Mouse (Mus musculus): ENCODE results near the gene AI837181. TPM values are rescaled to one million over a fixed set of nuclear protein-coding genes. Genes with fewer than 3 reads are reported as not detected.
A peak's percentile ranks its signal among the peaks of the same experiment; 100 is the strongest.

Gene AI837181
- polyA plus RNA-seq, 1 experiment from 2014 or later, result 68.6 TPM

- WGBS, result 88% methylated on average over 3 of the region's 3 CpGs
- no peak overlapping the region for H3K4me3 ChIP-seq
- H3K4me2 ChIP-seq, result no peak overlapping the region
- H3K27me3 ChIP-seq, result peaks cover 56% of the 10 kb centered on the region
- no peak overlapping the region for H3K9ac ChIP-seq
- H3K4me1 ChIP-seq, result peaks cover 25% of the 10 kb centered on the region
- no peak overlapping the region for H3K27ac ChIP-seq
- peaks cover 4% of the 10 kb centered on the region; the same call in 1 of the 2 replicates for H3K9me3 ChIP-seq
- ATAC-seq (ENCODE audit: insufficient number of reproducible peaks, low FRiP score, low TSS enrichment, low read depth), result no peak
- peaks cover 10% of the 10 kb centered on the region for H3K36me3 ChIP-seq
These were observed 24.7 kb downstream of the AI837181 start for GRCm38 (mm10) chr19:5449673-5450072.

- peaks cover 38% of the 10 kb centered on the region for H3K27me3 ChIP-seq
- WGBS, result 81% methylated on average over 6 of the region's 6 CpGs
These were observed 26.8 kb downstream of the AI837181 start for GRCm38 (mm10) chr19:5451766-5452165.

GRCm38 (mm10) chr19:5455037-5455436 lies 30.1 kb downstream of the AI837181 start:
- Histone ChIP-seq H3K4me3 (peak overlapping the region; percentile 73; the same call in 1 of the 2 replicates), H3K27ac (no peak overlapping the region), H3K4me1 (peaks cover 31% of the 10 kb centered on the region), H3K36me3 (peaks cover 13% of the 10 kb centered on the region), H3K27me3 (peaks cover 6% of the 10 kb centered on the region), H3K4me2 (no peak overlapping the region), H3K9ac (no peak overlapping the region), H3K9me3 (no peaks in the 10 kb centered on the region)
- no peak for ATAC-seq (ENCODE audit: insufficient number of reproducible peaks, low FRiP score, low TSS enrichment, low read depth)
- WGBS, result 84% methylated on average over 12 of the region's 12 CpGs

More at GRCm38 (mm10) chr19:5451766-5452165, 26.8 kb downstream of the AI837181 start:
- Histone ChIP-seq H3K9me3 (peaks cover 4% of the 10 kb centered on the region; the same call in 1 of the 2 replicates), H3K4me3 (no peak overlapping the region), H3K4me2 (no peak overlapping the region), H3K36me3 (peaks cover 13% of the 10 kb centered on the region), H3K4me1 (peaks cover 41% of the 10 kb centered on the region), H3K27ac (no peak overlapping the region), H3K9ac (no peak overlapping the region)
- no peak for ATAC-seq (ENCODE audit: insufficient number of reproducible peaks, low FRiP score, low TSS enrichment, low read depth)

GRCm38 (mm10) chr19:5455568-5455967 lies 30.6 kb downstream of the AI837181 start:
- Histone ChIP-seq H3K9me3 (no peaks in the 10 kb centered on the region), H3K9ac (0 out of 2 replicates have a peak overlapping the region, but pooled peaks have one; percentile 71), H3K36me3 (peaks cover 13% of the 10 kb centered on the region), H3K27me3 (peaks cover under 1% of the 10 kb centered on the region; the same call in 1 of the 2 replicates), H3K4me1 (peaks cover 31% of the 10 kb centered on the region), H3K4me3 (peak overlapping the region; percentile 73), H3K27ac (no peak overlapping the region), H3K4me2 (peak overlapping the region; percentile 22; the same call in 1 of the 2 replicates)
- no peak for ATAC-seq (ENCODE audit: insufficient number of reproducible peaks, low FRiP score, low TSS enrichment, low read depth)
- 66% methylated on average over 8 of the region's 8 CpGs for WGBS

GRCm38 (mm10) chr19:5456241-5456921 lies 31.4 kb downstream of the AI837181 start:
- peaks cover 38% of the 10 kb centered on the region for H3K4me1 ChIP-seq
- ATAC-seq (ENCODE audit: insufficient number of reproducible peaks, low FRiP score, low TSS enrichment, low read depth), result no peak
- H3K9ac ChIP-seq, result peak overlapping the region; percentile 71
- H3K27me3 ChIP-seq, result no peaks in the 10 kb centered on the region
- WGBS, result 4% methylated on average over 26 of the region's 26 CpGs
- peaks cover 14% of the 10 kb centered on the region for H3K36me3 ChIP-seq
- H3K9me3 ChIP-seq, result no peaks in the 10 kb centered on the region
- peak overlapping the region; percentile 97 for H3K4me2 ChIP-seq
- peak overlapping the region; percentile 89 for H3K27ac ChIP-seq
- H3K4me3 ChIP-seq, result peak overlapping the region; percentile 73

- no peaks in the 10 kb centered on the region for H3K9me3 ChIP-seq
- peak; percentile 92 for ATAC-seq (ENCODE audit: insufficient number of reproducible peaks, low FRiP score, low TSS enrichment, low read depth)
- H3K9ac ChIP-seq, result peak overlapping the region; percentile 71
- no peaks in the 10 kb centered on the region for H3K27me3 ChIP-seq
- peaks cover 40% of the 10 kb centered on the region for H3K4me1 ChIP-seq
- peak overlapping the region; percentile 97 for H3K4me2 ChIP-seq
- under 1% methylated on average over 70 of the region's 70 CpGs for WGBS
- peaks cover 20% of the 10 kb centered on the region for H3K36me3 ChIP-seq
- peak overlapping the region; percentile 73 for H3K4me3 ChIP-seq
- H3K27ac ChIP-seq, result peak overlapping the region; percentile 89
These were observed 32.2 kb downstream of the AI837181 start for GRCm38 (mm10) chr19:5456922-5457745.

GRCm38 (mm10) chr19:5457746-5458442 lies 33.0 kb downstream of the AI837181 start, which contains the start of gene Ccdc85b:
Ccdc85b (minus strand) TSS chr19:5457894.
- Histone ChIP-seq H3K4me2 (peak within 1 kb of the TSS; percentile 97), H3K4me3 (peak within 1 kb of the TSS; percentile 73), H3K27ac (peak within 1 kb of the TSS; percentile 89), H3K9me3 (no peaks in the 10 kb centered on the region), H3K9ac (peak within 1 kb of the TSS; percentile 71), H3K36me3 (peaks cover 27% of the 10 kb centered on the region), H3K27me3 (no peaks in the 10 kb centered on the region), H3K4me1 (peaks cover 40% of the 10 kb centered on the region)
- ATAC-seq (ENCODE audit: insufficient number of reproducible peaks, low FRiP score, low TSS enrichment, low read depth), result no peak
- 18% methylated on average over 14 of the region's 14 CpGs for WGBS

- no peaks in the 10 kb centered on the region for H3K9me3 ChIP-seq
- peaks cover 32% of the 10 kb centered on the region for H3K36me3 ChIP-seq
- no peak overlapping the region for H3K4me2 ChIP-seq
- H3K4me3 ChIP-seq, result no peak overlapping the region
- no peak overlapping the region for H3K27ac ChIP-seq
- WGBS, result 71% methylated on average over 7 of the region's 7 CpGs
- H3K4me1 ChIP-seq, result peaks cover 46% of the 10 kb centered on the region
- no peak for ATAC-seq (ENCODE audit: insufficient number of reproducible peaks, low FRiP score, low TSS enrichment, low read depth)
- no peak overlapping the region for H3K9ac ChIP-seq
- H3K27me3 ChIP-seq, result no peaks in the 10 kb centered on the region
These were observed 34.1 kb downstream of the AI837181 start for GRCm38 (mm10) chr19:5459019-5459418.

- peaks cover 32% of the 10 kb centered on the region for H3K36me3 ChIP-seq
- WGBS, result 22% methylated on average over 3 of the region's 3 CpGs
- peak overlapping the region; percentile 79 for H3K4me3 ChIP-seq
- peaks cover 45% of the 10 kb centered on the region for H3K4me1 ChIP-seq
- H3K27ac ChIP-seq, result peak overlapping the region; percentile 78
- H3K4me2 ChIP-seq, result peak overlapping the region; percentile 91
- no peaks in the 10 kb centered on the region for H3K9me3 ChIP-seq
- no peaks in the 10 kb centered on the region for H3K27me3 ChIP-seq
- no peak overlapping the region; the same call in 1 of the 2 replicates for H3K9ac ChIP-seq
- ATAC-seq (ENCODE audit: insufficient number of reproducible peaks, low FRiP score, low TSS enrichment, low read depth), result no peak
These were observed 35.0 kb downstream of the AI837181 start for GRCm38 (mm10) chr19:5459896-5460295.

- Histone ChIP-seq H3K4me2 (peak within 1 kb of the TSS; percentile 91), H3K4me3 (peak within 1 kb of the TSS; percentile 79), H3K27me3 (no peaks in the 10 kb centered on the region), H3K4me1 (peaks cover 40% of the 10 kb centered on the region), H3K9ac (peak within 1 kb of the TSS; percentile 72), H3K27ac (peak within 1 kb of the TSS; percentile 78), H3K9me3 (no peaks in the 10 kb centered on the region), H3K36me3 (peaks cover 37% of the 10 kb centered on the region)
- under 1% methylated on average over 32 of the region's 32 CpGs for WGBS
- 0 out of 2 replicates have a peak, but pooled peaks have one; percentile 13 for ATAC-seq (ENCODE audit: insufficient number of reproducible peaks, low FRiP score, low TSS enrichment, low read depth)
These were observed 35.5 kb downstream of the AI837181 start, which contains the start of gene Fibp for GRCm38 (mm10) chr19:5460465-5460911. Fibp (plus strand) TSS chr19:5460615.

GRCm38 (mm10) chr19:5461411-5461810 lies 36.5 kb downstream of the AI837181 start:
- peaks cover 47% of the 10 kb centered on the region for H3K36me3 ChIP-seq
- H3K27me3 ChIP-seq, result no peaks in the 10 kb centered on the region
- 84% methylated on average over 6 of the region's 6 CpGs for WGBS
- ATAC-seq (ENCODE audit: insufficient number of reproducible peaks, low FRiP score, low TSS enrichment, low read depth), result no peak
- H3K9me3 ChIP-seq, result no peaks in the 10 kb centered on the region
- H3K9ac ChIP-seq, result peak overlapping the region; percentile 72
- H3K4me3 ChIP-seq, result peak overlapping the region; percentile 79
- H3K4me2 ChIP-seq, result peak overlapping the region; percentile 91
- H3K27ac ChIP-seq, result no peak overlapping the region
- H3K4me1 ChIP-seq, result peaks cover 31% of the 10 kb centered on the region
